Mouse (Mus musculus) MEL (cell line): ENCODE measurements at regions not wholly inside any gene's neighbourhood (a gene's known extent, or its start where the extent isn't known, plus 50 kb on each side); places are given as distances from the start of the nearest gene placed in this dataset.

Experiments
- HCFC1 ChIP-seq: IDR thresholded peaks from 2 replicates; pipeline ENCODE4 v1.6.1; 2012; ENCODE audit warnings: low read depth, mild to moderate bottlenecking, inconsistent platforms, low read length, improper control_type of control experiment, moderate library complexity
- ZKSCAN1 ChIP-seq: IDR thresholded peaks from 2 replicates; pipeline ENCODE4 v1.6.1; 2012; ENCODE audit warnings: low read depth, mild to moderate bottlenecking, inconsistent platforms, low read length, improper control_type of control experiment, moderate library complexity
- ZMIZ1 ChIP-seq: IDR thresholded peaks from 2 replicates; pipeline ENCODE4 v1.6.1; 2012; ENCODE audit warnings: low read depth, mild to moderate bottlenecking, inconsistent platforms, low read length, improper control_type of control experiment, moderate library complexity

GRCm38 (mm10) chr12:112309781-112310180 is 163.8 kb downstream of the Kif26a start:
- TF ChIP-seq HCFC1 (no peak), ZKSCAN1 (no peak), ZMIZ1 (no peak)
